Mouse (Mus musculus) left cerebral cortex, adult 18-20 months (tissue): ENCODE measurements at regions not wholly inside any gene's neighbourhood (a gene's known extent, or its start where the extent isn't known, plus 50 kb on each side); places are given as distances from the start of the nearest gene placed in this dataset.

ENCODE experiments used
- DNase-seq, 2 experiments: peaks; one replicate each; pipeline ENCODE4 v3.0.0; 2021 to 2022; ENCODE audit warnings: low spot score in 2 of 2, mixed read lengths in 1 of 2

DNA sequence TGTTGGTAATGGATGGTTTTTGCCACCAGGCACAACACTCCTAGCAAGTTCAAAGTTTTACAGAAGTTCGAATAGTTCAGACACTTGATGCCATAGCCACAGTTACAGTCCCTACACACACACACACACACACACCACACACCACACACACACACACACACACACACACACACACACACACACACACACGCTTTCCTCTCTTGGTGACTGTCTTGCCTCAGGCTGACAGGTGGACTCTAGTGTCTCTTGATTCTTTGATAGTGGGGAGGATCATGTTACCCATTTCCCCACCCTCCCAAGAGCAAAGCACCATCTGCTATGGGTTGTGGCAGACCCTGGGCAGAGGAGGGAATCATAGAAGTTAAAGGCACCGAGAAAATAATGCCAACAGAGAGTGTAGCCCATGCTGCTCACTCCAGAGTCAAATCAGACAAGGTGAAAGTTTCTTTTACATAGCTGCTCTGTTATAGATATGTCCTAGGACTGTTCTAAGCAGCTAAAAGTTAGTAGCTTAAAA, 75.9 kb downstream of the Klhl25 start:
- no peak for DNase-seq

DNA sequence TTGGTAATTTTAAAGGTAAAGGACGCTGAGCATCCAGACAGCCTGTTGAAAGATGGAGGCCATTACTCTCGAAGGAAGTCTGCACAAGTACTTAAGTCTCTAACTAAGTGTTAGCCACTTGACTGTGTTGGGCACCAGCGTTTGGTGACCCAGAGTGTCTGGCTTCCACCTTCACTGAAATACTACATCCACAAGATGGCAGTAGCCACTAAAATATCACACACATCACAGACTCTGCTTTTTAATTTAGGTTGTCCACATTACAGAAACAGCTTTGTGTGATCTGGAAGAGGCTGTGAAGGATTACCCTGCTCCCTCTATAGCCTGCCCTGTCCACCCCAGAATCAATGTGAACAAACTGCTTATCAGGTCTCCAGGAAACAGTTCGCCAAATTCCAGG, 79.4 kb downstream of the Klhl25 start:
- DNase-seq, result peak; percentile 27 to 44

DNA sequence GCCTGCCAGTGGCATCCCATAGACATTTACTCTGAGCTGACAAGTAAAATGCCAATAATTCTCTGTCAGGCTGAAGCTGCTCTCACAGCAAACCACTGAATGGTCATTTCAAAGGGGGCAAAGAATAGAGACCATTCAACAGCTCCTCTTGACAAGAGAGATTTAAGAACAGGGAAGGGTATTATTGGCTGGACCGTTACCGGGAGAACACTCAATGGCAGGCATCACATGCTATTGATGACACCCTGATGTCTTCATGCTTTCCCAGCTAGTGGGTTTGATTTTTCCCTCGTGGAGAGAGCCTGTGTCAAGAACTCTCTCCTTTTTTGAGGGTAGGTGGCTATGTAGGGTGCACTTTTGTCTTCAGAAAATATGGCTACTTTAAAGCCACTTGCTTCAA, 95.7 kb downstream of the Klhl25 start:
- no peak for DNase-seq

GRCm38 (mm10) chr7:75955671-75956070, 107.6 kb downstream of the Klhl25 start:
- no peak for DNase-seq

- DNase-seq, result no peak
Measured at GRCm38 (mm10) chr7:75957366-75957765, 109.3 kb downstream of the Klhl25 start.

DNA sequence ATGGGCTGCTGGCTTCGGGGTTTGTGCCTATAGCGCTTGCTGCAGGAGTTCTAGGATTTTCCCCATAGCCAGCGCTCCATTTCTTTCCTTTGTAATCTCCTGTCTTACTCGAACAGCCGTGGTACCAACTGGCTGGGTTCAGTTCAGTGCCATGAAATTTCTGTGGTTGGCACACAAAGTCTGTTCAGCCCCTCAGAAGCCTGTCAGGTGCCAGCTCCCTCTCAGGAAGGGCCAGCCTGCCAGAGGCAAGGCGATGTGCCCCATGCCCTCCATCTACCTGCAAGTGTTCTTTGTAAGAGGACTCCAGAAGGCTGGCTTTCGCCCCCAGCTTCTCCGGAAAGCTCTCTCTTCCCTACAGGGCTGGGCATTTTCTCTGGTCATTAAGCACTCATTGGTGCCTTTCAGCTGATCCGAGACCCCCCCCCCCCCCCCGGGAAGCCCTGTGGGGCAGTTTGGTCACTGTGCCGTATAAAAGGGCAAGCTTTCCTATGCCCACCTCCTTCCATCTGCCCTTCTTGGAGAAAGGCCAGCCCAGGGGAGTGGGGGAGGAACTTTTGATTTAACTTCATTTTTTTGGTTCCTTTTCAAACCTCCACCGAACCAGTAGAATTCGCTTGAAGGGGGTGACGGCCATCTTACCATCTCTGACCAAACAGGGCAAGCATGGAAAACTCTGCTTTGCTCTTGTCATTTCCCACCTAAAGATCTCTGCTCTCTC, 112.0 kb downstream of the Klhl25 start:
- no peak for DNase-seq

DNA sequence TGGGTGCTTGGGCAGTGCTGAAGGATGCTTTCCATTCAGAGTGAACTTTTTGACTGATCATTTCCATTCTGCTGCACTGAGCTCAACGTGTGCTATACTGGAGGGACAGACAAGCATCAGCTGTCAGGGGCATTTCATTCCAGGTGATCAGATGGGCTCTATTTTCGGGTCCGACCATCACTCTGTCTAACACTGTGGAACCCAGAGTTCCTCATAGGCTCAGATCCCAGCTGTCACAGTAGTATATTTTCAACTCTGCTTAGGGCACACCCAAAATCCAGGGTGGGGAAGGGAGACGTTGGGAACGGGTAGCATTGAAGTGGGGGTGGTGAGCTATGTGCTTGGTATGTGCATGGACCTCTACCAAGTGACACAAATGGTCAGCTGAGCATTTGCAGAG, 120.1 kb downstream of the Klhl25 start:
- DNase-seq, result no peak

DNA sequence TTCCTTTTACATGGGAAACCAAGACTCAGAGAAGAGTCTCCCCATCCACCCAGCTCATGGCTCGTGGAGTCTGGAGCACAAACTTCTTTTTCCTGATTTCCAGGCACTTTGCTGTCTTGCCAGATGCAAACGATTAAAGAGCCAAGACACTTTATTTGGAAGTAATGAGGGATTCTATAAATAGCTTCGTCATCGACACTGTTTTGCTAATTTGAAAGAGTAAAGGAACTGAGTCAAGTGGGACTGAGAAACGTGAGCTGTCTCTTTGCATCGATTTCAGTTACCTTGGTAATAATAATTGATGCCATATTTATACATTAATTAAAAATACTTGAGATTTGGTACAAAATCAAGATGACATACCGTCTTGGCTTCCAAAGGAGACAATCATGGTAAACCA, 122.8 kb downstream of the Klhl25 start:
- no peak for DNase-seq

DNA sequence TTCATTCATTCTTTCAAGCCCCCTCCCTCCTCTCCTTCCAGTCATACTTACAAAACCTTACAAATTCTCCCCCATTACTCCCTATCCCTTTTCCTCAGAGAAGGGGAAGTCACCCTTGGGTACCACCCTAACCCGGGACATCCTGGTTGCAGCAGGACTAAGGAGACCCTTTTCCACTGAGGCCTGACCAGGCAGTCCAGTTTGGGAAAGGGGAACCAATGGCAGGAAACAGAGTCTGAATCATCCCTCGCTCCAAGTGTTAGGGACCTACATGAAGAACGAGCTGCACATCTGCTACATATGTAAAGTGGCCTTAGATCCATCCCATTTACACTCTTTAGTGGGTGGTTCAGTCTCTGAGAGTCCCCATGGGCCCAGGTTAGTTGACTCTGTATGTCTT, 123.6 kb downstream of the Klhl25 start:
- no peak for DNase-seq

DNA sequence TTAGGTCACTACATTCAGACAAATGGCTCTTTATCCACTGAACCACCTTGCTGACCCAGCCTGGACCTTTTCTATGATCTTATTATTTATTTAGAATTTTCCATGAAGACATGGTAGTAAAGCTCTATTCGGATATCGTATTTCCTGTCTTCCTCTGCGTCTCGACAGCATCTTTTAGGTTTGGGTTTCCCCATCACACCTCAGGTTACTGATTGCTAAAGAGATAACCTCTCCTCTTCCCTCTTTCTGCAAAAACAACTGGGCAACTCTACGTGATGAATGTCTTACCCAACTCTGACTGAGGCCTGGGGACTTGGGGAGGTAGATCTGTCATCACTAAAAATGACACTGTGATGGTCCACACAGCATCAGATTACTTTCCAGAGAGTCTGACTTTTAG, 133.4 kb downstream of the Klhl25 start:
- no peak for DNase-seq

- DNase-seq, result peak; percentile 15 to 17
Measured at GRCm38 (mm10) chr7:75983029-75983808, 135.1 kb downstream of the Klhl25 start.

GRCm38 (mm10) chr7:75983809-75984171, 135.7 kb downstream of the Klhl25 start:
- DNase-seq, result no peak

- peak in 1 of 2 experiments; percentile 6 for DNase-seq
Measured at GRCm38 (mm10) chr7:75998853-75999252, 150.7 kb downstream of the Klhl25 start.

DNA sequence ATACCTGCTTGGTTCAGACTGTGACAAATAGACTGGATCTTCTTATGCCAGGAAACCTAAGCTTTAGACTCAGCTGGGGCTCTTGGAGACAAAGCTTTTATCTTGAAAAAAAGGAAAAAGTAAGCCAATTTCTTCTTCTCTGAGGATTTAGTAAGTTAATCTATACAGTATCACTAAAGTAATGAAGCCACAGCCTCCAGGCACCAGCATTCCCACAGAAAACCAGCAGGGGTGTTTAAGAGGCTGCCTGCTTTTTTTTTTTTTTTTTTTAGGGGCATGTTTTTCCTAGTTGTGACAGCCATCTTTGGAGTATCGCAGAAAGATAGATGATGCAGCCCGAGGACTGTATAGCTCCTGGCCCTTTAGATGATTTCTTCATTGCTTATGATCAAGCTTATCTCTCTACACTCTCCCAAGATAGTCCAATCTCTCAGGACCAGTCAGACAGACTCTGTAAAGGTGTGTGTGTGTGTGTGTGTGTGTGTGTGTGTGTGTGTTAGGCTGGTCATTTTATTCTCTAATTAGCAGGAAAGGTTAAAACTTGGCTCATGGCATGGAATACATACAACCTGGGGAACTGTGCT, 151.3 kb downstream of the Klhl25 start:
- DNase-seq, result no peak

GRCm38 (mm10) chr7:76001012-76001411, 152.9 kb downstream of the Klhl25 start:
- no peak for DNase-seq

- no peak for DNase-seq
Measured at GRCm38 (mm10) chr7:76008226-76008625, 160.1 kb downstream of the Klhl25 start.

GRCm38 (mm10) chr7:76047743-76048142, 181.9 kb upstream of the Agbl1 start:
- DNase-seq, result peak; percentile 5 to 26

- DNase-seq, result no peak
Measured at GRCm38 (mm10) chr7:76049342-76049741, 180.3 kb upstream of the Agbl1 start.

DNA sequence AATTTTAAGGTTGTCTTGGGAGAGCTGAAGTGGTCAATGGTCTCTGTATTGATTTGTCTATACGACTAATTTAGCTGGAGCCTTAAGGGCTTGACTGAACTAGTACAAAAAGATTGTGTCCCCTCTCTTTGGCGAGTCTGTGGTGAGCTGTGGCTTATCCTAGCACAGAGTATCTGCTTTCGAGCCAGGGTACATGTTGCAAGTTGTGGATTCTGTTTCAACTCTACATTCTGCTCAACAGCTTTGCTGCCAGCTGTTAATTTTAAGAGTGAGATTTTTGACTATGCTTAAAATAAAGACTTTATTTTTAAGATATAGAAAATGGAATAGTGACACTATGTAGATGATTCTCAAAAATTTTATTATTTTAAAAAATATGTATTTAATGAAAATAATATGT, 175.8 kb upstream of the Agbl1 start:
- DNase-seq, result peak in 1 of 2 experiments; percentile 2

- no peak for DNase-seq
Measured at GRCm38 (mm10) chr7:76099149-76099548, 130.5 kb upstream of the Agbl1 start.

GRCm38 (mm10) chr7:76121242-76121844, 108.3 kb upstream of the Agbl1 start:
- DNase-seq, result no peak

GRCm38 (mm10) chr7:76127641-76128111, 102.0 kb upstream of the Agbl1 start:
- DNase-seq, result peak; percentile 46 to 58
